Mouse (Mus musculus) heart, postnatal 0 days (tissue): Measurements from ENCODE around the gene Ebna1bp2. TPM values are rescaled to one million over a fixed set of nuclear protein-coding genes. Genes with fewer than 3 reads are reported as not detected.

Experiments used
- ATAC-seq: fragments of 200-750 bp; cut with Nextera tagmentation; 2 replicates; pipeline ENCODE4 v1.8.0; 2017; ENCODE audit warnings: low read depth, moderate number of reproducible peaks, moderate library complexity; ENCODE audit not compliant: insufficient read depth
- DNase-seq: peaks from one replicate; pipeline ENCODE4 v3.0.0-alpha.2; 2016; ENCODE audit warnings: low spot score
- H3K27ac ChIP-seq: fragments of 300-500 bp; sonication (generic); 2 replicates; pipeline ENCODE4 v1.5.1; 2014; ENCODE audit warnings: low read depth, mild to moderate bottlenecking
- H3K27me3 ChIP-seq: fragments of 300-500 bp; sonication (generic); 2 replicates; pipeline ENCODE4 v1.6.1; 2014; ENCODE audit warnings: low read length, mixed read lengths; ENCODE audit not compliant: control insufficient read depth, insufficient read depth
- H3K36me3 ChIP-seq: fragments of 300-500 bp; sonication (generic); replicated peaks from 2 replicates; pipeline ENCODE4 v1.6.1; 2014; ENCODE audit warnings: low read length, mixed read lengths; ENCODE audit not compliant: control insufficient read depth, insufficient read depth
- H3K4me1 ChIP-seq: fragments of 300-500 bp; sonication (generic); 2 replicates; pipeline ENCODE4 v1.6.1; 2014; ENCODE audit warnings: antibody characterized with exemption; ENCODE audit not compliant: control insufficient read depth, insufficient read depth
- H3K4me2 ChIP-seq: fragments of 300-500 bp; sonication (generic); 2 replicates; pipeline ENCODE4 v1.6.1; 2014; ENCODE audit warnings: low read depth, mild to moderate bottlenecking, low read length, moderate library complexity
- H3K4me3 ChIP-seq: fragments of 300-500 bp; sonication (generic); 2 replicates; pipeline ENCODE4 v1.5.1; 2014; ENCODE audit warnings: low read depth, low read length
- H3K9ac ChIP-seq: fragments of 300-500 bp; sonication (generic); replicated peaks from 2 replicates; pipeline ENCODE4 v1.6.1; 2014; ENCODE audit warnings: low read depth, low read length, mixed read lengths
- H3K9me3 ChIP-seq: fragments of 300-500 bp; sonication (generic); replicated peaks from 2 replicates; pipeline ENCODE4 v1.6.1; 2016; ENCODE audit warnings: low read length; ENCODE audit not compliant: control insufficient read depth
- CTCF ChIP-seq: IDR thresholded peaks from 2 replicates; pipeline ENCODE4 v1.5.1; 2016; ENCODE audit warnings: antibody characterized with exemption, control low read depth, low read depth
- EP300 ChIP-seq: IDR thresholded peaks from 2 replicates; pipeline ENCODE4 v1.6.1; 2016; ENCODE audit warnings: antibody characterized with exemption, low read depth
- WGBS: fragments of 180-500 bp; shearing (Covaris S2); extraction: QIAGEN DNeasy Blood & Tissue Kit; methylation state at CpG from one replicate; pipeline ENCODE4 v1.1.7; 2014; 5-methylcytosine and 5-hydroxymethylcytosine counted together
- polyA plus RNA-seq: library from polyadenylated mRNA; unstranded; fragments of >200 nt; fragmentation: Nextera tagmentation; extraction: Ambion mirVana; gene quantifications from 2 replicates; pipeline ENCODE4 v1.2.1, GENCODE M21; 2015
- total RNA-seq: library from RNA; depleted of rRNA; stranded (reverse); fragments of >200 nt; gene quantifications from 2 replicates; pipeline ENCODE4 v1.2.3, GENCODE M21; 2014; ENCODE audit warnings: low replicate concordance

Gene Ebna1bp2
- total and polyA plus RNA-seq, 2 experiments from 2014 or later = 5.9 to 64.4 TPM

GRCm38 (mm10) chr4:118582629-118583028, 38.0 kb upstream of the Ebna1bp2 start:
- TF ChIP-seq EP300 (no peak), CTCF (no peak)
- Histone ChIP-seq H3K9me3 (no peaks in the 10 kb centered on the region), H3K4me3 (no peak overlapping the region), H3K36me3 (no peaks in the 10 kb centered on the region), H3K27me3 (0 out of 2 replicates have a peak, but pooled peaks cover 3% of the 10 kb centered on the region), H3K4me1 (no peaks in the 10 kb centered on the region), H3K27ac (no peak overlapping the region), H3K4me2 (no peak overlapping the region), H3K9ac (no peak overlapping the region)
- DNase-seq (no peak), ATAC-seq (no peak)
- WGBS = 95% methylated on average over 8 of the region's 8 CpGs

DNA sequence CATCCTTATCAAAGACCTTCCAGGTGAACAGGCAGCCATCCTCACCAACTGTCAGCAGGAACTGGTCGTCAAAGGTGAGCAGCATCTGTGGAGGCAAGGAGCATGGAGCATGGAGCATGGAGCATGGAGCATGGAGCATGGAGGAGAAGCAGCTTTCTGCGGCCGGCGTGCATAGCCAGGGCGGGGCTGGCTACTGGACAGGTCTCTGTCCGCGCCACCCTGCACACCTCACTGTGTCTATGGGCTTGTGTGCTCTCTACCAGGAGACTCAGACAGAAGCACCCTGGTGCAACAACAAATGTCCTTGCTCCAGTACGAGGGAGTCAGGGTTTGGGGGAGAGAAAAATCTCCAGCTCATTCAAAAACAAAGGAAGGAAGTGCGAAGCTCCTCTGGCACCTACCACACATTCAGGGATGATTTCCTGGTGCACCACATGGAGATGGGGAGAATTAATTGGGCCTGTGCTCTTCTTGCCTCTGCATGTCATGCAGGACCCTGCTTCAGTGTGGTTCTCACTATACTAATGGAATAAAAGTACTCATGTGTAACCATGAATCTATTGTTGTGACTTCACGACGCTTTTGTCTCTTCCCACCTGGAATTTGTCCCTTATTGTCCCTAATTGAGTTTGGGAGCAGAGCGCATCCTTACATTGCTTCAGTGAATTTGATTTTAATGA, 31.4 kb upstream of the Ebna1bp2 start:
- H3K9me3 ChIP-seq = no peaks in the 10 kb centered on the region
- H3K4me1 ChIP-seq = no peaks in the 10 kb centered on the region
- H3K4me2 ChIP-seq = no peak overlapping the region
- DNase-seq = no peak
- no peak overlapping the region for H3K9ac ChIP-seq
- TF ChIP-seq EP300 = no peak
- no peak for TF ChIP-seq CTCF
- no peak overlapping the region for H3K4me3 ChIP-seq
- WGBS = 60% methylated on average over 12 of the region's 12 CpGs
- no peak overlapping the region for H3K27ac ChIP-seq
- H3K27me3 ChIP-seq = no peaks in the 10 kb centered on the region
- no peaks in the 10 kb centered on the region for H3K36me3 ChIP-seq
- no peak for ATAC-seq

- 15% methylated on average over 7 of the region's 7 CpGs for WGBS
- Histone ChIP-seq H3K4me2 (no peak overlapping the region), H3K9me3 (no peaks in the 10 kb centered on the region), H3K9ac (no peak overlapping the region), H3K27ac (no peak overlapping the region), H3K36me3 (no peaks in the 10 kb centered on the region), H3K4me1 (no peaks in the 10 kb centered on the region), H3K4me3 (no peak overlapping the region), H3K27me3 (no peaks in the 10 kb centered on the region)
- DNase-seq (no peak), ATAC-seq (no peak)
- TF ChIP-seq CTCF (no peak), EP300 (no peak)
Measured at GRCm38 (mm10) chr4:118589733-118590130, 30.9 kb upstream of the Ebna1bp2 start.

DNA sequence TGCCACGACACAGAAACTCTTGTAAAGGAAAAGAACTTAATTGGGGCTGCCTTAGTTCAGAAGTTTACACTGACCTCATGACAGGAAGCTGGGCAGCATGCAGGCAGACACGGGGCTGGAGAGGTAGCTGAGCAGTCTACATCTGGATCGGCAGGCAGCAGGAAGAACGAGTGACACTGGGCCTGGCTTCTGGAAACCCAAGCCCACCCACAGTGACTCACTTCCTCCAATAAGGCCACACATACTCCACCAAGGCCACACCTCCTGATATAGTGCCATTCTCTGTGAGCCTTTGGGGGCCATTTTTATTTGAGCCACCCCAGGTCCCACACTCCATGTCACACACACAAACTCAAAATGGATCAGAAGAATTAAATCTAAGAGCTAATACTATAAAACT, 16.5 kb upstream of the Ebna1bp2 start:
- no peaks in the 10 kb centered on the region for H3K4me1 ChIP-seq
- no peak overlapping the region for H3K27ac ChIP-seq
- no peak overlapping the region for H3K4me3 ChIP-seq
- TF ChIP-seq EP300 = no peak
- TF ChIP-seq CTCF = no peak
- H3K9ac ChIP-seq = no peak overlapping the region
- H3K4me2 ChIP-seq = no peak overlapping the region
- no peaks in the 10 kb centered on the region for H3K27me3 ChIP-seq
- WGBS = 41% methylated on average over 4 of the region's 4 CpGs
- no peaks in the 10 kb centered on the region for H3K9me3 ChIP-seq
- H3K36me3 ChIP-seq = no peaks in the 10 kb centered on the region
- DNase-seq (no peak), ATAC-seq (no peak)

- ATAC-seq (no peak), DNase-seq (no peak)
- Histone ChIP-seq H3K9ac (no peak overlapping the region), H3K27ac (no peak overlapping the region), H3K36me3 (no peaks in the 10 kb centered on the region), H3K9me3 (no peaks in the 10 kb centered on the region), H3K4me2 (no peak overlapping the region), H3K27me3 (peaks cover 4% of the 10 kb centered on the region; the same call in 1 of the 2 replicates), H3K4me3 (no peak overlapping the region), H3K4me1 (no peaks in the 10 kb centered on the region)
- TF ChIP-seq CTCF (no peak), EP300 (no peak)
- WGBS = 62% methylated on average over 3 of the region's 3 CpGs
Measured at GRCm38 (mm10) chr4:118609836-118610235, 10.8 kb upstream of the Ebna1bp2 start.

- H3K36me3 ChIP-seq = no peaks in the 10 kb centered on the region
- TF ChIP-seq CTCF (peak; percentile 31), EP300 (no peak)
- H3K27me3 ChIP-seq = peaks cover 4% of the 10 kb centered on the region; the same call in 1 of the 2 replicates
- 20% methylated on average over 11 of the region's 11 CpGs for WGBS
- no peaks in the 10 kb centered on the region for H3K4me1 ChIP-seq
- no peak for ATAC-seq
- no peaks in the 10 kb centered on the region for H3K9me3 ChIP-seq
- no peak overlapping the region for H3K4me2 ChIP-seq
- H3K4me3 ChIP-seq = no peak overlapping the region
- no peak overlapping the region for H3K27ac ChIP-seq
- H3K9ac ChIP-seq = no peak overlapping the region
- DNase-seq = no peak
Measured at GRCm38 (mm10) chr4:118612619-118613018, 8.0 kb upstream of the Ebna1bp2 start.
